Mouse (Mus musculus) cortical plate, adult 2 months (tissue): ENCODE measurements at regions not wholly inside any gene's neighbourhood (a gene's known extent, or its start where the extent isn't known, plus 50 kb on each side); places are given as distances from the start of the nearest gene placed in this dataset.
"Not testable (repeated sequence)": the region's sequence is repeated elsewhere in the genome, so short reads cannot be mapped to it uniquely, and the experiment has no call there.

Experiments
- H3K27ac ChIP-seq: fragments of 200-500 bp; 2 replicates; pipeline ENCODE4 v1.5.1; 2012; ENCODE audit warnings: low read length, control low read depth, inconsistent platforms; ENCODE audit not compliant: insufficient read depth
- H3K4me1 ChIP-seq: fragments of 200-500 bp; 2 replicates; pipeline ENCODE4 v1.6.1; 2011; ENCODE audit warnings: low read length; ENCODE audit not compliant: control insufficient read depth, insufficient read depth
- H3K4me3 ChIP-seq: fragments of 200-500 bp; 2 replicates; pipeline ENCODE4 v1.5.1; 2011; ENCODE audit warnings: mild to moderate bottlenecking, low read length, control low read depth; ENCODE audit not compliant: insufficient read depth
- CTCF ChIP-seq: fragments of 200-500 bp; IDR thresholded peaks from 2 replicates; pipeline ENCODE4 v1.5.1; 2011; ENCODE audit warnings: mild to moderate bottlenecking, control low read depth, low read length; ENCODE audit not compliant: insufficient read depth; ENCODE audit errors: extremely low read depth
- POLR2A ChIP-seq: fragments of 200-500 bp; IDR thresholded peaks from 2 replicates; pipeline ENCODE4 v1.6.1; 2011; ENCODE audit warnings: mild to moderate bottlenecking, low read length, control low read depth; ENCODE audit not compliant: insufficient read depth; ENCODE audit errors: extremely low read depth

GRCm38 (mm10) chr7:73222237-73222915 is 152.9 kb upstream of the Rgma start:
- Histone ChIP-seq H3K27ac (peak overlapping the region; percentile 40), H3K4me3 (no peak overlapping the region), H3K4me1 (peaks cover 3% of the 10 kb centered on the region)
- TF ChIP-seq CTCF (no peak), POLR2A (no peak)

DNA sequence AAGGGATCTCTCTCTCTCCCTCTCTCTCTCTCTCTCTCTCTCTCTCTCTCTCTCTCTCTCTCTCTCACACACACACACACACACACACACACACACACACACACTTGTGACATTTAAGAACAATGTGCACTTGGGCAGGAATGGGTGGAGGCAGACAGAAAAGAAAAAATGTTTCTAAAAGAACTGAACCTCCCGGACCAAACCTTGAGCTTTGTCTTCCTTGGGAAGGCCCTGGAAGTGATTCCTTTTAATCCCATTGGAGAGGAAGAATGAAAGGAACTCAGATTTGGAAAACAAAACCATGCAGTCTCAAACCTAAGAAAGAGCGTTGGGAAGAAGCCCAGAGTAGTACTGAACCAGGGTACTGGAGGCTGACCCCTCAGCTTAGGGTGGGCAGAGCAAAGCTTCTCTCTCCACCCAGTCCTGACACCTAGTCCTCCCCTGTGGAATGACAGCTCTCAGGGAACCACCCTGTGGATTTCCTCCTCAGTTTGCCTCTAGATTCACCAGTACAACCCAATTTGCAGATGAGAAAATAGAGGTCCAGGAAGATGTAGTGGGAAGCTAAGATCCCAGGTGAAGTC is 152.3 kb upstream of the Rgma start:
- H3K4me1 ChIP-seq = peaks cover 3% of the 10 kb centered on the region
- no peak for TF ChIP-seq CTCF
- no peak for TF ChIP-seq POLR2A
- H3K27ac ChIP-seq = peak overlapping the region; percentile 40
- H3K4me3 ChIP-seq = no peak overlapping the region

- Histone ChIP-seq H3K4me1 (peaks cover 4% of the 10 kb centered on the region), H3K27ac (no peak overlapping the region), H3K4me3 (no peak overlapping the region)
- TF ChIP-seq POLR2A (no peak), CTCF (no peak)
Observed at GRCm38 (mm10) chr7:73233539-73234158, 141.7 kb upstream of the Rgma start.

GRCm38 (mm10) chr7:73238486-73238885 is 136.8 kb upstream of the Rgma start:
- peaks cover 3% of the 10 kb centered on the region for H3K4me1 ChIP-seq
- no peak for TF ChIP-seq POLR2A
- no peak for TF ChIP-seq CTCF
- peak overlapping the region; percentile 13; the same call in 1 of the 2 replicates for H3K27ac ChIP-seq
- no peak overlapping the region for H3K4me3 ChIP-seq

- Histone ChIP-seq H3K27ac (no peak overlapping the region), H3K4me3 (no peak overlapping the region), H3K4me1 (no peaks in the 10 kb centered on the region)
- TF ChIP-seq CTCF (no peak), POLR2A (no peak)
Observed at GRCm38 (mm10) chr7:73243591-73244355, 131.5 kb upstream of the Rgma start.

- no peak for TF ChIP-seq CTCF
- no peak for TF ChIP-seq POLR2A
- no peak overlapping the region for H3K27ac ChIP-seq
- H3K4me1 ChIP-seq = no peaks in the 10 kb centered on the region
- H3K4me3 ChIP-seq = no peak overlapping the region
Observed at GRCm38 (mm10) chr7:73245431-73245830, 129.9 kb upstream of the Rgma start.

GRCm38 (mm10) chr7:73250593-73250992 is 124.7 kb upstream of the Rgma start:
- TF ChIP-seq POLR2A (no peak), CTCF (no peak)
- H3K4me3 ChIP-seq = no peak overlapping the region
- no peaks in the 10 kb centered on the region for H3K4me1 ChIP-seq
- no peak overlapping the region for H3K27ac ChIP-seq

DNA sequence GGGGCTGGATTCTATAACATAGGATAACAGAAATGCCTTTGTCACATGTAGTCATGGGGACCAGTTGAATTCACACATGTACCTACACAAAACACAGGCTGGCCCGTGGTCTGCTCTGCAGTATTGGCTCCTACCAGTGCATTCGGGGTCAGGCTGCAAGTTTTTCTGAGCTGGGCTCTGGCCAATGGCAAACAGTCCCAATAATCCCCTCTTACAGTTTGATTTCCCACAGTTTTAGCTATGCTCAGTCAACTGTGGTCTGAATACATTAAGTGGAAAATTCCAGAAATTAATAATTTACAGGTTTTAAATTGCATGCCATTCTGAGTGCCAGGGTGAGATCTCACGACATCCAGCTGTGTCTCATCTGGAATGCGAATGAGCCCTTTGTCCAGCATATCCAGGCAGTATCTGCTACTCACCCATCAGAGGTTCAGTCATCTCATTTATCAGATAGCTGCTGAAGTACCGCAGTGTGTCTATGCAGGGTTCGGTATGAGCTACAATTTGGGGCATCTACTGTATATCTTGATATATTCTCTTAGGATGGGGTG is 124.0 kb upstream of the Rgma start:
- Histone ChIP-seq H3K4me3 (no peak overlapping the region), H3K4me1 (no peaks in the 10 kb centered on the region), H3K27ac (no peak overlapping the region)
- TF ChIP-seq CTCF (no peak), POLR2A (no peak)

GRCm38 (mm10) chr7:73254972-73255371 is 120.3 kb upstream of the Rgma start:
- H3K27ac ChIP-seq, H3K4me1 ChIP-seq, H3K4me3 ChIP-seq: not testable (repeated sequence)
